Mouse (Mus musculus) adrenal gland, adult 8-10 months (tissue): ENCODE measurements around the gene Hist1h3a. TPM values are rescaled to one million over a fixed set of nuclear protein-coding genes. Genes with fewer than 3 reads are reported as not detected.
"Not testable (repeated sequence)": the region's sequence is repeated elsewhere in the genome, so short reads cannot be mapped to it uniquely, and the experiment has no call there.

ENCODE experiments used
- DNase-seq: peaks from one replicate; pipeline ENCODE4 v3.0.0; 2022
- total RNA-seq, 4 experiments: library from RNA; stranded (reverse); gene quantifications; 2 replicates each; pipeline ENCODE4 v1.2.4; 2022

Hist1h3a gene
- total RNA-seq: 10 to 100 TPM; 28.7 to 37.4 (median 36.4) TPM

DNA sequence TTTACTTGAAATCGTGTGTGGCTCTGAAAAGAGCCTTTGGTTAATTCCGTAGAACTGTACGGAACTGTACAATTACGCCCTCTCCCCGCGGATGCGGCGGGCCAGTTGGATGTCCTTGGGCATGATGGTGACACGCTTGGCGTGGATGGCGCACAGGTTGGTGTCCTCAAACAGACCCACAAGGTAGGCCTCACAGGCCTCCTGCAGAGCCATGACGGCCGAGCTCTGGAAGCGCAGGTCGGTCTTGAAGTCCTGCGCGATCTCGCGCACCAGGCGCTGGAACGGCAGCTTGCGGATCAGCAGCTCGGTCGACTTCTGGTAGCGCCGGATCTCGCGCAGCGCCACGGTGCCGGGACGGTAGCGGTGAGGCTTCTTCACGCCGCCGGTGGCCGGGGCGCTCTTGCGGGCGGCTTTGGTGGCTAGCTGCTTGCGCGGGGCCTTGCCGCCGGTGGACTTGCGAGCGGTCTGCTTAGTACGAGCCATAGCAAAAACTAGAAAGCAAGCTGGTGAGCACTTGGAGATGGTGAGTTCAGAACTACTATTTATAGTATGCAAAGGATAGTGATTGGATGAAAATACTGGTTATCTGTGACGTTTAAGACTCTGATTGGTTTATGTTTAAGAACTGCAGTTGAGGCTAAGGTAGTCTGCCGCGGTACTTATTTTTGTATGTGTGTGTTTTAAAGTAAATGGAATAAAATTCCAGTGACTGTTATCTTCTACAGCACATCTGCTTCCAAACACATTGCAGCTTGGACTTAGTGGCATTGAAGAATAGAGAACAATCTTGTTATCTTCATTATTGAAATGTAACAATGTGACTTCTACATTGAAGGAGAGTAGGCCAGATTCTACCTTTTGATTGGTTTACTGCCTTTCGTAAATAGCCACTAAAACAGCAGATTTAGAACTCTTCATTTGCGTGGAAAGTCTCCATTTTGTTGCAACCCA is at the start of gene Hist1h3a:
Gene Hist1h3a (minus strand): TSS at position 516 of the 951 bp plus-strand sequence.
- DNase-seq: peak; percentile 67

DNA sequence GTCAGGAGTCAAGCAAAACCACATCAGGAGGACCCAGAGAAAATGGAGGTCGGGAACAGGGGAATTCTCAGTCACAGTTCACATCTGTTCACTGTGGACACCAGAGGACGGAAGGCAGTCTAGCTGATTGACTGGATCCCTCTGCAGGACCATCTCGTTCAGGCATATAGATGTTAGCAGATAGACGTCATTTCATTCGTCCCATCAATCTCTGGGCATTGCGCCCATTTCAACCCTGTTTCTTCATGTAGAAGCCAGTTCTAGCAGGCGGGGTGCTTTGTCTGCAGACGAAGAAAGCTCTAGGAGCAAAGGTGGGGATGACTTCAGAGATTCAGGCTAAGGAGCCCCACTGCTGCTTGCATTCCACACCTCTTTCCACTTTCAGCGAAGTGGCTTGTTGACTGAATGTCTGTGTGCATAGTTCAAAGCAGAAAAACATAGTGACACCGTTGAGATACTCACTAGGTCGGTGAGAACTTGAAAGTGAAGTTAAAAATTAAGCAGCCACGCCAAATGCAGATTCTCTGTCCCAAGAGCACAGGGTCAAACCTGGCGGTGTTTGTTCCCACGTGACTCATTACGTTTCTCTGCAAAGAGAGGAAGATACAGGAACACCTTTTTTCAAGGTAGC is 44.4 kb upstream of the Hist1h3a start, which contains the start of gene Slc17a2:
Gene Slc17a2 (plus strand): TSS at position 572 of the 631 bp plus-strand sequence.
- no peak for DNase-seq

DNA sequence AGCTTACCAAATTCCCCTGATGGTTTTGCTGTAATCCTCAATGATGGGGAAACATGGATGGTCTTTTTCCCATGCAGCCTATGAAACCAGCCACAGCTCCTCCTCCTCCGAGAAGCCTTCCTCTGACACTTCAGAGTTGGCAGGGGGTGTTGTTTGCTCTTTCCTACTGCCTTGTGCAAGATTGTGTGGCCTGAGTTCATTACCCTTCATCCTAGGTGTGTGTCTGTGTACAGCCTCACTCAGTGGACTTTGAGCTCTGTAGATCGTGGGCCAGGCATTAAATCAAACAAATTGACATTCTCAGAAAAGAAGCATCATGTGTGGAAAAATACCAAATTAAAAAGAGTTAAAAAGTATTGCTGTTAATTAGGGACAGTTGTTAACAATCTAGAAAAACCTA is 42.3 kb upstream of the Hist1h3a start:
- DNase-seq: no peak

DNA sequence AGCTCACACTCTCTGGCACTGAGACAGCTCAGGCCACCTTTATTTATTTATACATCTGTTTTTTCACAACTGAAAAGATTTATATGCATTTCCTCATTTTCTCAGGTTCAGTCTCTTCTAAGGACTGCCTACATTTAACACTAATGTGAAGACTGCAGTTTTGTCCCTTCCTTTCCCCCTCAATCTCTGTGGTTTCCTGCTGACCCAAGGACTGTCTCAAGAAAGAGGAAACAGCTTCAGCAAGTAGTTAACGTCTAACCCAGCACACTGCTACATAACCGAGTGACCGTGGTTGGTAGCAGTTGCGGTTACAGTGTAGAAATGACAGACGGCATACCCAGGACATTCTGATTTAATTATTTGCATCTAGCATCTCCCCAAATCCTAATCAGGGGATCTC is 37.2 kb upstream of the Hist1h3a start:
- DNase-seq: no peak

DNA sequence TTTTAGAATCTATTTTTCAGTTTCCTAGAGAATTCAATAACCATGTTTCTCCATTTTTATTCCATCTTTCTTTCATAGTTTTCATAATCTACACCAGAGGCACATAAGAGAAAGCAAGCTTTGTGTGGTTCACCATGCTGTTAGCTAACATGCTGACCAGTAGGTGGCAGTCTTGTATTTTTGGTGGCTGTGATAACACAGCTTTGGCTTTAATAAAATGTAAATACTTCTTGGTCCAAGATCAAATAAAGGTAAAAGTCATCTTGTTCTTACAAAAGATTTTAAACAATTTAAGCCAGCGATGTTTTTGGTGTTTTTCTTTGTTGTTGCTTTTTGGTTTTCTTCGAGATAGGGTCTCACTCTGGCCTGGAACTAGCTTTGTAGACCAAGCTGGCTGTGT is 30.3 kb upstream of the Hist1h3a start:
- DNase-seq: no peak

DNA sequence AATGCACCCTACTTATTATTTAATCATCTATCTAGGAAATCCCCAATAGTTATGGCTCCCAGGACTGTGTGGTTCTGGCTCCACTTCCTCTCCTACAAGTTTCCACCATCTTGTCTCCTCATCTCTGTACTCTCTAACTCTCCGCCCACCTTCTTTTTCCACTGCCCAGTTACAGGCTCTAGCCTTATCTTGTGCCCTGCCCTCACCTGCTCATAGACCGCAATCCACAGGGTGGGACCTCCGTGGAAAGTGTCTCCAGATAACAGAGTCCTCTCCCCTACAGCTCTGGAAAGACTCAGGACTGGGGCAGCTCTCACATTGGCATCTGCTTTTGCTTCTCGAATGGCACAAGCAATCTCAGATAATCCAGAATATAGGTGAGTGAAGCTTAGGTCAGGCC is 16.8 kb upstream of the Hist1h3a start:
- no peak for DNase-seq

DNA sequence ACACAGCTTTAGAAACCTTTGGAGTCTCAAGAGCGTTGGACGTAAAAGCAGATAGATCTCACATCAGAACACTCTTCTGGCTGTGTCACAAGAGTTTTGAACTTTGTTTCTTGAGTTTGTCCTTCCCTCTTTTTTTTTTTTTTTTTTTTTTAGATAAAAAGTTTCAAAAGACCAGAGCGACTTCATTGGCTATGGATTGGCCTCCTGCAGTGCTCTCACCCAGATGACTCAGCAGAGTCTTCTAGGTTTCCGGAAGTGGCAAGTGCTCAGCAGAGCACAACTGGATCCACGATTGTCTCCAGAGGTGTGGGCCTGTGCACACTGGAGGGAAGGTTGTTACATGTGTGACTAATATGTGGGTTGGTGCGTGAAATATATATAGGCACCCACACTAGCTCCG is 16.2 kb upstream of the Hist1h3a start:
- no peak for DNase-seq

DNA sequence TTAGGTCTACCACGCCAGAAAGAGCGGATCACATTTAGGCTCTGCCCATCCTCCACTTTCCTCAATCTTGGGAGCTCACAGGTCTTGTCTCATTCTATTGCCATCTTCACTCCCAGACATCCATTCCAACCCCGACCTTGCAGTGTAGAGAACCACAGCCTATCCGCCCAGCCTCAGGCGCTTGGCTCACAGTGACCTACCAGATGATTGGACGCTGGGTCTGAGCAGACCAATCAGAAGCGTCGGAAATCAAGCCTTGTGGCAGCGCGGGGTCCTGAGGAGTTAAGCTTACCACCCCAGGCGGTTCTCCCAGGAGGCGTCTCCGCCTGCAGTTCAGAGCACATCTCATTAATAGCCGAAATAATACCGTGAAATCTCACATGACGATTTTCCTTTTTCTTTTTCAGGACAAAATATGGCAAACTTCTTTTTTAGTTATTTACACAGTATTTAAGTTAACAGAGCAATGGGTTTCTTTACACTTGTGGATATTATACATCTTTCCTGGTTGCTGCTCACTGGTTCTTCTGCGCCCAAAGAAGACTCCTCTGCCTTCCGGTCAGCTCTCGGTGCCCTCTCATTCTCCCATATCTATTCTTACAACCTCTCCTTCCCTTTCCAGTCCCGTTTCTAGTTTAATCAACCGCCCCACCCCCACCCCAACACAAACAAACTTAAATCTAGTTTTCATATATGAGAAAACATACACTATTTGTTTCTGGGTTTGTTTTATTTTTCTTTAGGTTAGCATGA is 10.6 kb upstream of the Hist1h3a start:
- DNase-seq: no peak

DNA sequence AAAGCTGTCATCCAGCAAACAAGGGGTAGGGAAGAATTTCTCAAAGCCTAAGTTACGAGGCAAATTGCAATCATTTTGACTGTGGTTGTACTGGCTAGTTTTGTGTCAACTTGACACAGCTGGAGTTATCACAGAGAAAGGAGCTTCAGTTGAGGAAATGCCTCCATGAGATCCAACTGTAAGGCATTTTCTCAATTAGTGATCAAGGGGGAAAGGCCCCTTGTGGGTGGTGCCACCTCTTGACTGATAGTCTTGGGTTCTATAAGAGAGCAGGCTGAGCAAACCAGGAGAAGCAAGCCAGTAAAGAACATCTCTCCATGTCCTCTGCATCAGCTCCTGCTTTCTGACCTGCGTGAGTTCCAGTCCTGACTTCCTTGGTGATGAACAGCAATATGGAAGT is 7.4 kb upstream of the Hist1h3a start, which contains the start of gene Trim38:
Gene Trim38 (plus strand): TSS at position 301 of the 400 bp plus-strand sequence.
- not testable (repeated sequence) for DNase-seq

DNA sequence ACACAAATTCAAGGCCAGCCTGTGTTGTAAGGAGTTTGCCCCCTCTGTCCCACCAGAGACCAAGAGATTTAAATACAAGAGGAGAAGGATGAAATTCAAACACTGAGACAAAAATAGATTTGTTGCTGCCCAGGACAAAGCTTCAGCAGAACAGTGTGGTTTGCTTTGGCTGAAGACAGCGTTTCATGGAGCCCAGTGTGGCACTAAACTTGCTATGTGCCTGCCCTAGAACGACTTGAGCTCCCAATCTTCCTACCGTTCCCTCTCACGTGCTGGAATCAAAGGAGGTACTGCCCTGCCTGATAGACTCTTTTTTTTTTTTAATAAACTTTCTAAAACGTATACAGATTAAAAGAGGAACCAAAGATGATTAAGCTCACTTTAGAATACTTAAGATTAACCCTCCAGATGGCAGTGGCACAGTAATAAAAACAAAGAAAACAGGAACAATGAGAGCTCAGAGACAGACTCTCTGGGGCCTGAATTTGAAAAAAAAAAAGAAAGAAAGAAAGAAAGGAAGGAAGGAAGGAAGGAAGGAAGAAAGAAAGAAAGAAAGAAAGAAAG is 6.7 kb upstream of the Hist1h3a start:
- DNase-seq: no peak

DNA sequence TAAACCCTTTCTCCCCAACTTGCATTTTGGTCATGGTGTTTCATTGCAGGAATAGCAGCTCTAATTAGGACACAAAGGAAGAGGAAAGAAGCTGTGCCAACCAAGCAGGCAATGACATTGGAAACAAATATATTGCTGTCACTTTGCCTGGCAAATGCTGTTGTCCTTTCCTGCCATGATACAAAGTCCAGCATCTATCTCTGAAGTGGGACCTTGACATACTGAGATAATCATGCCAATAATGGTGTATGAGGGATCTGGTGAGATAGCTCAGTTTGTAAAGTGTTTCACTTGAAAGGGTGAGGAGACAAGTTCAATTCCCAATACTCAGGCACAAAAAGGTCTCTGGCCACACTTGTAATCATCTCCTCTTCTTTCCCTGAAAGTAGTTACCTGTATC is 4.6 kb upstream of the Hist1h3a start:
- DNase-seq: peak; percentile 33

DNA sequence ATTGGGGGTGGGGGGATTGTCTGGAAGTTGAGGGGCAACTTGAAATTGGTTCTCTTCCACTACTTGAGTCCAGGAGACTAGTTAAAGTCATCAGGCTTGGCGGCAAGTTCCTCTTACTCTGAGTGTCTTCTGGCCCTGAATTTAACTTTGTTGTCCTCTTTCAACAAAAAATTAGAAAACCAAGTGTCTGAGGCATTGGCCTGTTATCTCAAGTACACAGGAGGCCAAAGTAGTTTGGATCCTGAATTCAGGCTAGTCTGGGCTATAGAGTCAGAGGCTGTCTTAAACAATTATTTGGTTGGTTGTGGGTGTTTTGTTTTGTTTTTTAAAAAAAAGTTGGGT is 3.0 kb upstream of the Hist1h3a start:
- DNase-seq: no peak

DNA sequence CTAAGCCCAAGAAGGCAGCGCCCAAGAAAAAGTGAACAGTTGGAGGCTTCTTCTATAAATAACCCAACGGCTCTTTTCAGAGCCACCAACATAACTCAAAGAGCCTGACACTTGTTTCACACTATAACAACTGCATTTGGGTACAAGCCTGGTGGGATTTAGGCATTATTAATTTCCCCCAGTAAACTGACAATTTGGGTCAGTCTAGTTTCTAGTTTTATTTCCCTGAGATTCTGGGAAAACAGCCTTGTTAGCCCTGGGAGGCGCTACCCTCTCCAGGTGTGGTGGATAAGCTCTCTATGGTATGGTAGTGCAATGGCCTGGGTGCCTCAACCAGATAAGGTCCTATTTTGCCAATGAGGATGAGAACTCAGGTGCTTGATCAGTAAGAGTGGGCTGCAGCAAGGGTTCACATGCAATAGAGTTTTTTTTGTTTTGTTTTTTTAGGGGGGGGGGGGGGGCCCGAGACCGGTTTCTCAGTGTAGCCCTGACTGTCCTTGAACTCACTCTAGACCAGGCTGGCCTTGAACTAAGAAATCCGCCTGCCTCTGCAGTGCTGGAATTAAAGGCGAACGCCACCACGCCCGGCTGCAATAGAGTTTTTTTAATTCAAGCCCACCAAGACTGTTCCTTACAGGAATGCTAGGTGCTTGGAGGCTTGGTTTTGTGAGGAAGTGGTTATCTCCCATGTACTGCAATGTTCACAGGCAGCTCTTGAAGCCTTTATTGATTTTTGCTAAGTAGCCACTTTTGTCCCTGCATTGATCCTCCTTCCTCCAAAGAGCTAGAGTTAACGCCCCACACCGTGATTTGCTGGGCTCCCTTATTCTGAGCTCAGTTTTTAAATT is 2.4 kb upstream of the Hist1h3a start:
- DNase-seq: no peak

DNA sequence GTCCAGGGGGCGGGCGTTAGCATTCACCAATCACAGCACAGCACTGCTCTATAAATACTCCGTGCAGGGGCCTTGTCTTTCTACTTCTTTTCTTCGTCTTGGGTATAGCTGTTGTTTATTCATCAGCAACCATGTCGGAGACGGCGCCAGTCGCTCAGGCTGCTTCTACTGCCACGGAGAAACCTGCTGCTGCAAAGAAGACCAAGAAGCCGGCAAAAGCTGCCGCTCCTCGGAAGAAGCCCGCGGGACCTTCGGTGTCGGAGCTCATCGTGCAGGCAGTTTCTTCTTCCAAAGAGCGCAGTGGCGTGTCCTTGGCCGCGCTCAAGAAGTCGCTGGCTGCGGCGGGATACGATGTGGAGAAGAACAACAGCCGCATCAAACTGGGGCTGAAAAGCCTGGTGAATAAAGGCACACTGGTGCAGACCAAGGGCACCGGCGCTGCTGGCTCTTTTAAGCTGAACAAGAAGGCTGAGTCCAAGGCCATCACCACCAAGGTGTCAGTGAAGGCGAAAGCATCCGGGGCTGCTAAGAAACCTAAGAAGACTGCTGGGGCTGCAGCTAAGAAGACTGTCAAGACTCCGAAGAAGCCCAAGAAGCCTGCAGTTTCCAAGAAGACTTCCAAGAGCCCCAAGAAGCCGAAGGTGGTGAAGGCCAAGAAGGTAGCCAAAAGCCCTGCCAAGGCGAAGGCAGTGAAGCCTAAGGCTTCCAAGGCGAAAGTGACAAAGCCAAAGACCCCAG is 1.6 kb upstream of the Hist1h3a start, which contains the start of gene Hist1h1a:
Gene Hist1h1a (plus strand): TSS at position 81 of the 738 bp plus-strand sequence.
- DNase-seq: peak; percentile 75

DNA sequence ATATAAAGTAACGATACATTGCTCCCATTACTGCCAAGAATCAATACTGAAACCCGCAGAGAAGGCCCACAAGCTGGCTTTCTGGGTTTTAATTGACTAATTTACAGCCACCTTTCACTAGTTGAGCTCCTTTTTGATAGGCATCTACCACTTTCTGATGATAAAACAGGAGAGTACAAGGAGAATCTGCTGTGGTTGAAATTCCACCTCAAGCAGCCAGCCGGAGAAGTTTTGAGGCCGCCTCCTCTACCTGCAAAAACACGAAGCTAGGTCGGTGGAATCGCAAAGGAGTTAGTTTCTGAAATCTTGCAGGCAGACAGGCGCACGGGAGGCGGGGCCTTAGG is 1.0 kb upstream of the Hist1h3a start:
- no peak for DNase-seq

DNA sequence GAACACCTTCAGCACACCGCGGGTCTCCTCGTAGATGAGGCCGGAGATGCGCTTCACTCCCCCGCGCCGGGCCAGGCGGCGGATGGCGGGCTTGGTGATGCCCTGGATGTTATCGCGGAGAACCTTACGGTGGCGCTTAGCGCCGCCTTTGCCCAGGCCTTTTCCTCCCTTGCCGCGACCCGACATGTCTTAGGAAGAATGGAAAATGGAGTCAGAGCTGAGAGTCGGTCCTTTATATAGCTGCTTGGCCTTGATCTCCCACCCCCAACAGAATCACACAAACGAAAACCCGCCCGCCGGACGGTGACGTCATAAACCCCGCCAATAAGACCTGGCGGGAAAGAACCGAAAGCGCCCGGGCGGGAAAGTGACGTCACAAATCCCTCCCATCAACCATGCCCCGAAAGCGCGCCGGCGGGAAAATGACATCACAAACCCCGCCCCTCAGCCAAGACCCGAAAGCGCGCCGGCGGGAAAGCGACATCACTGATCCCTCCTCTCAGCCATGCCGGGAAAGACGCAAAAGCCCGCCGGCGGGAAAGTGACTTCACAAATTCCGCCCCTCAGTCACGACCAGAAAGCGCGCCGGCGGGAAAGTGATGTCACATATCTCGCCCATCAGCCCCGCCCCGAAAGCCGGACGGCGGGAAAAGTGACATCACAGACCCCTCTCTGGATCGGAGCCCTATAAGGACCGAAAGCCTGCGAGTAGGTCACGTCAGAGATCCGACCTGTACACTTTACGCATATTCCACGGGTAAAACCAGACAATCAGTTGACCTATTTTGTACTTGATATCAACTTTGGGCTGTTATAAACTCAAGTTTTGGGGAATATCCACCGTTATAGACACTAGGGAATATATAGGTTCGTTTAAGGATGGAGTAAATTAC is 968 bp downstream of the Hist1h3a start, which contains the start of gene Hist1h4a:
Gene Hist1h4a (minus strand): TSS at position 259 of the 893 bp plus-strand sequence.
- DNase-seq: peak; percentile 97

DNA sequence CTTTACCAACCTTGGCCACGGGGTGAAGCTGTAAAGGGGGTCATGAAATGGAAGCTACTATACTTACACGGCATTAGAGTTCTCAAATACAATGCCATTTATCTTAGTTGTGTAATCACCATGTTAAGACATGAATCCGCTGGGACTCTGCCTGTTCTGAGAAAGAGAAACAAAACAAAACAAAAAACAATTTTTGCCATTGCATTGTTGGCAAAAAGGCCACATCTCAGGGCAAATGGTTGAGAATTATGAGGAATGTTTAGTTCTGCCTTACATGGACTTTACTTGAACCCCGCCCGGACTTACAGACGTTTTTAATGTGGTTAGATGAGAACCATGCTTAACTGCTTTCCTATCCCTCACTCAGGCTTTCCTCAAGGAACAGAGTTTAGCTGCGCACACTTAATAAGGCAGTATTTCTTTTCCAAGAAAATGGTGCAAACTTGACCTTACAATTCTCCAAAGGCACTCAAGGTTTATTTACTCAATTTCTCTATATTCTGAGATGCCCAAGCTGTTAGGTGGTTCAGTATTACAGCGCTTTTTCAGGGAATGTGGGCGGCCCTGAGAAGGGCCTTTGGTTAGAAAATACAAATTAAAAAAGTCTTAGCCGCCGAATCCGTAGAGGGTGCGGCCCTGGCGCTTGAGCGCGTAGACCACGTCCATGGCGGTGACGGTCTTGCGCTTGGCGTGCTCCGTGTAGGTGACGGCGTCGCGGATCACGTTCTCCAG is 1.8 kb downstream of the Hist1h3a start:
- DNase-seq: no peak

DNA sequence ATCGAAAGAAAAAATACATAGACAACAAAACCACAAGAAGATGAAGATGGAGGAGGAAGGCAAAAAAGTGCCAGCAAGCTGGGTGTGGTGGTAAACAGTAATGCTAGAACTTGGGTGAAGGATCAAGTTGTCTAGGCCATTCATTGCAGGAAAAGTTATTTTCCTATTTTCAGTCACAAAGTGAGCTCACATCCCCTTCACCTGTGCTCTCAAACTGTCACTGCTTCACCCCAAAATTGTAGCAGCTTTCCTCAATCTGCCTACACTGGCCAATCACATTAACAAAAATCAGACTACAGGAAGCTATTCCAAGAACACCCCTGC is 2.3 kb downstream of the Hist1h3a start:
- no peak for DNase-seq

DNA sequence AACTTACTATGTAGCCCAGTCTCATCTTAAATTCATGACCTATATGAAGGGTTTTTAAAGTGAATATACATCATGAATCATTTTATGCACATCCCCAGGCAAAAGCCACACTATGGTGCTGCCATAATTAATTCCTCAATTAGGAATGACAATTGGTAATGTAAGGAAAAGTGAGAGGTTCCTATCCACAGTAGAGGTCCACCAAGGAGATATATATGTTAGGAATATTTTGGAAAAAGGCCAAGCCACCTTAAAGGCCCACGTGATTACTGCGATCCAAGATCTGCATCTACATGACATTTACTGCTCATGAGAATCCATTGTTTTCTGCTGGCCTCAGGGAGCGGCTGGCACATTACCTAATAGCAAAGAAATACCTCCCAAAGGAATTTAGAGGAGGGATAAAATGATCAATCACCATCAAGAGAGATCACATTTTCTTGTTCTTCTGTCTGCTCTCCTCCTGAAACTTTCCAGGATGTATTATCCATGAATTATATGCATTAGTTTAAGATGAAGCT is 2.9 kb downstream of the Hist1h3a start:
- DNase-seq: no peak
